Mouse (Mus musculus): ENCODE data around the gene BC034090. TPM values are rescaled to one million over a fixed set of nuclear protein-coding genes. Genes with fewer than 3 reads are reported as not detected.
"Not testable (repeated sequence)": the region's sequence is repeated elsewhere in the genome, so short reads cannot be mapped to it uniquely, and the experiment has no call there.

The BC034090 gene
- polyA plus RNA-seq (2012; rRNA removed) = 15.4 and 16.3 TPM in 2 replicates

- DNase-seq (ENCODE audit: extremely low spot score in 1 of 2, low spot score in 1 of 2) = no peak
Observed at GRCm38 (mm10) chr1:155243797-155244770, at the start of gene BC034090. BC034090 (minus strand) TSS chr1:155244444.

DNA sequence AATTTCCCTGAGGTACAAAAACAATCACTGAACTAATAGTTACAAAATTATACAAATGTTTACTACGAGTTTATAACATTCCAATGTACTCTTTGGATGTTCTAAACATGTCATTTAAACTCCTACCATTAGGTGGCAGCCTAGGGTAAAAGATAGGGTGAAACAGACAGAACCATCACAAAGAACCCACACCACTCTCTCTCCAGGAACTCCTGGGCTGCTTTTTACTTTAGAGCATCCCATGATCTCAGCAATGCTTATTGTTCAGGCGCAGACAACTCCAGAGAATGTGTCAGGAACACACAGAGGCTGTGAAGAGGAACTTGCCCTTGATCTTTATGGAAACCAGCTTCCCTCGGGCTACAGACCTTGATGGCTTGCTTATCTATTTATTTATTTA is 49.2 kb upstream of the BC034090 start:
- DNase-seq (ENCODE audit: extremely low spot score in 1 of 2, low spot score in 1 of 2) = peak; percentile 33 to 94

DNA sequence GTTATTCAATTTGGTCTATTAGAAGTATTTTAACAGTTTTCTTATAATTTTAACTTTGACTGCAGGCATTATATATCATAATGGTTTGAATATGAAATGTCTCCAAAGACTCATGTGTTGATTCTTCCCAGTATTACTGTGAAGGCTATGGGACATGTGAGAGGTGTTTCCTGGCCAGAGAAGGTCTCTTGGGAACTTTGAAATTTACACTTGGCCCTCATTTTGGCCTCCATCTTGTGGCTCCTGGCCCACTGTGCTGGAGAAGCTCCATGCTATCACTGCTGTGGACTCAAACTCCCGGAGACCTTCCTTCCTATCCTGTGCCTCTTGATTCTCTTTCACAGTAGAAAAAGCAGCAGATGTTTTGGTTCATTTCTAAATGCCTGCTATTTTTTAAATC is 45.2 kb upstream of the BC034090 start:
- DNase-seq (ENCODE audit: extremely low spot score in 1 of 2, low spot score in 1 of 2) = no peak

- DNase-seq (ENCODE audit: extremely low spot score in 1 of 2, low spot score in 1 of 2) = no peak
Observed at GRCm38 (mm10) chr1:155288033-155288432, 43.8 kb upstream of the BC034090 start.

- no peak for DNase-seq (ENCODE audit: extremely low spot score in 1 of 2, low spot score in 1 of 2)
Observed at GRCm38 (mm10) chr1:155283808-155284207, 39.6 kb upstream of the BC034090 start.

DNA sequence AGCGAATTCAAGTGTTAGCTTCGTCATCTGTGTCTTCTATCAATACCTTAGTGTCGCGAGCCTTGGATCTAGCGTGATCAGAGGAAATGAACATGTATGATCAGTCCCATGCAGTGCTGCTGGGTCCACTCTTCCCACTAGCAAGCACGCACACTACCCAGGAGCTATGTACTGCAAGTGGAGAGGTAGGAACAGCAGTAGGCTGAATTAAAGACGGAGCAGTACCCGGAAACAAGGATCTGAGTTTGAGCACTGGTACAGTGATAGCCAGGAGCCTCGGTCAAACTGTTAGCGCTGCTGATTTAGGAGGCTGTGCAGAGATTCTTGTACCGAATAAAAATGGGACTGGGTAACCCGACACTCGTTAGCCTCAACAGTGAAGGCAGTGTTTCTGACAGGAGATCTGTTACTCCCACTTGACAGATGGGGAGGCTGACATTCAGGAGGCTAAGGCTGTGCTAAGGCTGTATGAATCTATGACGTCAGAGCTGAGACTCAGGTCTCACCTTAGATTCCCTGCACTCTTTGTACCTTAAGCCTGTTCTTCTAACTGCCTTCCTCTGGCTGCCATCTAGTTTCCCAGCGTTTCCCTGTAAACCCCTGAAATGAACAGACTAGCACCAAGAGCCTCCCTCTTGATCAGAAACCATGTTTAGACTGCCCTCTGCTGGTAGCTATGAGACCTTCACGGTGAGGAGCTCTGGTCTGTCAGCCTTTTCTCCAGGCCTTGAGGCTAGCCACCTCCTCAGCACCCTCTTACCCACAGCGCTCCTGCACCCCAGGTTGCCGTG is 37.0 kb upstream of the BC034090 start:
- peak; percentile 72 to 92 for DNase-seq (ENCODE audit: extremely low spot score in 1 of 2, low spot score in 1 of 2)

DNA sequence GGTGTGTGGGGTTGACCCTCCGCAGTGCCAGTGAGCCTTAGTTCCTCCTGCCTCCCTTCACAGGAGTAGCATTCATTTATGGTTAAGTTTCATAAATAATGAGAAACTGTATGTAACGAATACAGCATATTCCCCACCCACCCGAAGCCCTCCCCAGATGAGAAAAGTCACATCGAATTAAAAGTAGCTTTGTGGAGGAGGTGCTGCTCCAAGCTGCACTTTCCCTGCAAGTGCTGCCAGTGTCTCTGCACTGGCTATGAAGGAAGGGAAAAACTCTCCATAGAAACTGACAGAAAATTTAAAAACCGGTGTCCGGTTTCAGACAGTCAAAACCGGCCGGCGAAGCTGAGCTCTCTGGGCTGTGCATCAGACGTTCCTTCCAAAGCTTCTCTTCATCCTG is 36.1 kb upstream of the BC034090 start:
- peak in 1 of 2 experiments; percentile 29 for DNase-seq (ENCODE audit: extremely low spot score in 1 of 2, low spot score in 1 of 2)

DNA sequence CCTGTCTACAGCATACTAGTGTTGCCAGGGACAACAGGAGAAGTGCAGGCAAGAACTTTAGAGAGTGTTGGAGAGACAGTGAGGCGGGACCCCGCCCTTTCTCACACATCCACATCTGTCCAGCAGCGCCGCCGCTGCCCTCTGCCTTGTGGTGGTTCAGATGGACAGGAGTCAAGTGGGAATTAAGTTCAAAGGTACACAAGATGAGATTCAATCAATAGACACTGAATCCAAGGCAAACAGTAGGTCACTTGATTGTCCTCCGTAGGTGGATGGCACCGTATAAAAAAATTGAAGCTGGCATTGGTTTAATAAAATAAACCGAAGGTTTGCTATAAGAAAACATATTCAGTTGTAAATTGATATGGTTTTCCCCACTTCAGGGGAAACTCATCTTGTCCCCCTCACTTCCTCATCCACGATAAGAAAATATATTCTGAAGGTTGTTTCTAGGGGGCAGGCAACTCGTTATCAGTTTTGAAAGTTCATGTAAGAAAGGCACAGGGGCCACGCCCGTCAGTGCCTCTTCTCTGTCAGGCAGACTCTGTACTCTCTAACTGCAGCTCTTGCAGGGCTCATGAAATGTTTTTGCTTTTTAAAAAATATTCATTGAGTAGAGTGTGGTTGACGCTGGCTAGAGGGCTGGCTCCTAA is 32.3 kb upstream of the BC034090 start:
- no peak for DNase-seq (ENCODE audit: extremely low spot score in 1 of 2, low spot score in 1 of 2)

DNA sequence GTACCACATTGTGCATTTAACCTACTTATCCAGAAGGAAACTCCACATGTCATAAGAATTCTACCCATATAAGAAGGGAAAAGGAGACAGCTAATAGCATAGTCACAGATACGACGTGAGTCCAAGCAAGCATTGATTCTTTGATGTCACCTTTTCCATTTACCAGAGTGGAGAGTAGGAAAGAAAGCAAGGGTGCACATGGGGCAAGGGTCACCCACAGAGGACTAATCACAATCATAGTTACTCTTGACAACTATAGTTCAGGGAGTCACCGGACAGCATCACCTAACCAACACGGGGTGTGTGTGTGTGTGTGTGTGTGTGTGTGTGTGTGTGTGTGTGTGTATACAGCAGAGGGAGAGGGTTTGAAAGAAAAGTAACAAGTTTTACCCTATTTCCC is 31.5 kb upstream of the BC034090 start:
- DNase-seq (ENCODE audit: extremely low spot score in 1 of 2, low spot score in 1 of 2) = no peak

- DNase-seq (ENCODE audit: extremely low spot score in 1 of 2, low spot score in 1 of 2) = no peak
Observed at GRCm38 (mm10) chr1:155274976-155275375, 30.7 kb upstream of the BC034090 start.

- DNase-seq (ENCODE audit: extremely low spot score in 1 of 2, low spot score in 1 of 2) = no peak
Observed at GRCm38 (mm10) chr1:155272953-155273352, 28.7 kb upstream of the BC034090 start.

DNA sequence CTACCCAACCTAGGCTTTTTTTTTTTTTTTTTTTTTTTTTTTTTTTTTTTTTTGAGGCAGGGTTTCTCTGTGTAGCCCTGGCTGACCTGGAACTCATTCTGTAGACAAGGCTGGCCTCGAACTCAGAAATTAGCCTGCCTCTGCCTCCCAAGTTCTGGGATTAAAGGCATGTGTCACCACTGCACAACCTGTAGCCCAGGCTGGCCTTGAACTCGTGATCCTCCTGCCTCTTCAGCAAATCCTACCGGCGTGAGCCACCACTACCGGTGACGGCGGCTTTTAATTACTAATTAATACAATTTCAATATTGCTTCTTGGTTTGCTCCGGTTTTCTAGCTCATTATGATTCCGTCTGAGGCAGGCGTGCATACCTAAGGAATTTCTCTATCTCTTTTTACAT is 18.3 kb upstream of the BC034090 start:
- DNase-seq (ENCODE audit: extremely low spot score in 1 of 2, low spot score in 1 of 2) = not testable (repeated sequence)

DNA sequence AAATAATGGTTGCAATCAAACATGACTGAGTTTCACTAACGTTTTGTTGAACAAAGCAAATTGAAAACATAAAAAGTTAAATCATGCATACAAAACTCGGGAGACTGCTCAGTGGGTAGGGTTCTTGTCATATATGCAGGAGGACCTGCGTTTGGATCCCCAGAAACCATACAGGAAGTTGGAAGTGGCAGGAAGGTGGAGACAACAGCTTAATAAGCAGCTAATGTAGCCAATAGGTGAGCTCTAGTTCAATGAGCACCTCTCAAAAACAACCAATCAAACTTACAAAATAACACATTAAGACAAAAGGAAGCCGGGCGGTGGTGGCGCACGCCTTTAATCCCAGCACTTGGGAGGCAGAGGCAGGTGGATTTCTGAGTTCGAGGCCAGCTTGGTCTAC is 10.1 kb upstream of the BC034090 start:
- no peak for DNase-seq (ENCODE audit: extremely low spot score in 1 of 2, low spot score in 1 of 2)

GRCm38 (mm10) chr1:155253126-155253525 is 8.9 kb upstream of the BC034090 start:
- DNase-seq (ENCODE audit: extremely low spot score in 1 of 2, low spot score in 1 of 2) = peak in 1 of 2 experiments; percentile 61

GRCm38 (mm10) chr1:155252631-155253121 is 8.4 kb upstream of the BC034090 start:
- no peak for DNase-seq (ENCODE audit: extremely low spot score in 1 of 2, low spot score in 1 of 2)

DNA sequence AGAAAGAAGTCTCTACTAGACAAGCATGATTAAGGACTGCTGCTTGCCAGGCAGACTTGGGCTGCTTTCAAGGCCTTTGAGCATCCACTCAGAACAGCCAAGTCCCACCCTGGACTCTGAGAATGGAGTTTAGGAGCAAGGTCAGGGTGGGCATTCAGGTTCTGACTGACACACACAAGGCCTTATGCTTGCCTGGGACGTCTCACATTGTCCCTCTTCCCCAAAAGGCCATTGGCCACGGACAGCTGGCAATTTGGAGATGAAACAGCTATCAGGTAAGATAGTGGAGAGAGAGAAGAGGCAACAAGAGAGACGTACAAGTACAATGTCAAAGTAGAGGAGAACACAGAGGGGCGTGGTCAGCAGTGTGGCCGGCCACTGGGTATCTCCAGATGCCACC is 7.4 kb upstream of the BC034090 start:
- DNase-seq (ENCODE audit: extremely low spot score in 1 of 2, low spot score in 1 of 2) = no peak

DNA sequence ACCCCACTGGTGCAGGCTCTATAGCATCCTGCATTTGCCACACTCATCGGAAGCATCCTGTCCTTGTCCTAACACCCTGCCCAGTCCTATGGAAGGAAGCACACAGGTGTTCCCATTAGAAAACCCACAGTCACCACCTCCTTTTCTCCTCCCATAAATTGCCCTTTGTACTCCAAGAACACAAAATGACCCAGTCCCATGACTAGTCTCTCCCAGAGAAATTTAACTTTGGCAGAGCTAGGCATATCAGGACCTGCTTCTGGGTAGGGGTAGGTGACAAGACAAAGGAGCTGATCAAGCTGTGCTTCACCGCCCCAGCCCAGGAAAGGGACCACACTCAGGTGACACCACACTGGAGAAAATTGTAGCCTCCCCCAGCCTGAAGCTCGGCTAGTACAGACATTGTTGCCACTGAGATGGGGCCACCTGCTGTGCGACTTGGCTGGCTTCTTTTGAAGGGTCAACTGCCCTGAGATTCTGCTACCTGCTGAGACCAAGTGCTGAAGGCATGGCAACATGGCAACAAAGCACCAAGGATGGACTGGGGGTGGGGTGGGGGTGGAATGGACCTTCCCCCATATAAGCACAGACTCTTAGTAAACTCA is 6.4 kb upstream of the BC034090 start:
- DNase-seq (ENCODE audit: extremely low spot score in 1 of 2, low spot score in 1 of 2) = no peak

DNA sequence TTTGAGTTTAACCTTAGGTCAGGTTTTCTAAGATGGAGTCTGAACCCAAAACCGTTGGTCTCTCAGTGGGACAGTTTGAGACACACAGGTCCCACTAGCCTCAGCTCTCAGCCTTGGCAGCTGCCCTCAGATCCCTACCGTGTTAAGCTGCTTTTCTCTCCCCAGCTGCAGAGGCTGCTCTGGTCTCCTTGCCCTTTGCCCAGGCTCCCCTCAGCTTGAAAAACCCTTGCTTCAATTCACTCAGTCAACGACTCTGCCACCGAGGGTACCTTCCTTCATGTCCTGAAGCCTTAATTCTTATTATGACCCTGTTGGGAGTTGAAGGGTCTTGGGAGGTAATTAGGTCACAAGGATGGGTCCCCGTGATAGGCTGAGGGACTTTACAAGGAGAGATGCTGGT is 5.7 kb upstream of the BC034090 start:
- DNase-seq (ENCODE audit: extremely low spot score in 1 of 2, low spot score in 1 of 2) = no peak

DNA sequence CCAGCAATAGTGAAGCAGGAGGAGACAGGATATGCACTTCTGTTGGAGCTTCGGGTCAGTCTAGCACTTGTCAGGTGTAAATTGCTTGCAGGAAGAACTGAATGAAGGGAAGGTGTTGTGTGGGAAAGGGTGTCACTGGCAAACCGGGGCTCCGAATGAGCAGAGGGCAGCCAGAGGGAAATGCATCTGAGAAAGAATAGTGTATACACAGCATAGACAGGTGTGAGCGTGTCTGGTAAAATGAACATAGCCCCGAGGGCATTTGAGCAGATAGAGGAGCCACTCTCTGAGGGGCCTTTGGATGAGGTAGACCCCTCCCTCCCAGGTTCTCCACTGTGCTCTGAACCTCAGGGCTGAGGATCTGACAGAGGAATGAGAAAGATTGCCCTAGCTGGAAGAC is 3.8 kb upstream of the BC034090 start:
- DNase-seq (ENCODE audit: extremely low spot score in 1 of 2, low spot score in 1 of 2) = no peak

DNA sequence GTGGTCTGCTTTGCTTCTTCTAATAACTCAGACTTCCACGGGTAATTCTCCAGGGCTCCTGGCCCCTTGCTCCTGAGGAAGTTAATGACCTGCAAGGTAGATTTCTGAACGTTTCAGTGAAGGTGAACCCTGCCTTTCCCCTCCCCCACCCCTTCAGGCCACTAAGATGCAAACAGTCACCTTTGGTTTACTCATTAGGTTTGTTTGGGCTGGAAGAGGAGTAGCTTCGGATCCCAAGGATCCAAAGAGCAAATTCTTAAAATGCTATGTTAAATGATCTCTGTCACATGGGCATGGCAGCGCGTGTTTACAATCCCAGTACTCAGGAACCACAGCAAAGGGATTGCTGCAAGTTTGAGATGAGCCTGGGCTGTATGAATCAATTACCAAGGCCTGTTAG is 3.2 kb upstream of the BC034090 start:
- no peak for DNase-seq (ENCODE audit: extremely low spot score in 1 of 2, low spot score in 1 of 2)
